Mouse (Mus musculus) lung, adult 18-20 months (tissue): ENCODE data around the gene Trim60.
"Not testable (repeated sequence)": the region's sequence is repeated elsewhere in the genome, so short reads cannot be mapped to it uniquely, and the experiment has no call there.

Source experiments
- DNase-seq, 2 experiments: peaks; one replicate each; pipeline ENCODE4 v3.0.0; 2022; ENCODE audit warnings: mixed read lengths in 2 of 2

The Trim60 gene

GRCm38 (mm10) chr8:65018423-65018822, at the start of gene Trim60, which contains the start of gene Trim61:
Gene Trim60, minus strand, starts transcription at chr8:65018584.
Gene Trim61, minus strand, starts transcription at chr8:65018523.
- no peak for DNase-seq

GRCm38 (mm10) chr8:65067694-65068472, 49.5 kb upstream of the Trim60 start:
- peak in 1 of 2 experiments; percentile 3 for DNase-seq

GRCm38 (mm10) chr8:65067031-65067430, 48.6 kb upstream of the Trim60 start:
- DNase-seq: no peak

GRCm38 (mm10) chr8:65065622-65066021, 47.2 kb upstream of the Trim60 start:
- DNase-seq: no peak

GRCm38 (mm10) chr8:65064071-65064470, 45.7 kb upstream of the Trim60 start:
- DNase-seq: no peak

GRCm38 (mm10) chr8:65062195-65062594, 43.8 kb upstream of the Trim60 start:
- no peak for DNase-seq

GRCm38 (mm10) chr8:65056722-65057121, 38.3 kb upstream of the Trim60 start:
- no peak for DNase-seq

- DNase-seq: no peak
These were observed 35.6 kb upstream of the Trim60 start for GRCm38 (mm10) chr8:65053968-65054367.

GRCm38 (mm10) chr8:65053554-65053953, 35.2 kb upstream of the Trim60 start:
- DNase-seq: no peak

- no peak for DNase-seq
These were observed 29.4 kb upstream of the Trim60 start for GRCm38 (mm10) chr8:65047801-65048200.

- DNase-seq: peak in 1 of 2 experiments; percentile 4
These were observed 28.8 kb upstream of the Trim60 start for GRCm38 (mm10) chr8:65047193-65047592.

- peak; percentile 3 to 5 for DNase-seq
These were observed 28.2 kb upstream of the Trim60 start for GRCm38 (mm10) chr8:65046565-65046964.

GRCm38 (mm10) chr8:65037117-65037533, 18.7 kb upstream of the Trim60 start, which contains the start of gene Apela:
Gene Apela, minus strand, starts transcription at chr8:65037336.
- DNase-seq: peak; percentile 43 to 61

GRCm38 (mm10) chr8:65034136-65034535, 15.8 kb upstream of the Trim60 start:
- DNase-seq: no peak

GRCm38 (mm10) chr8:65033056-65033455, 14.7 kb upstream of the Trim60 start:
- DNase-seq: no peak

- DNase-seq: no peak
These were observed 13.7 kb upstream of the Trim60 start for GRCm38 (mm10) chr8:65032107-65032506.

- DNase-seq: no peak
These were observed 12.5 kb upstream of the Trim60 start for GRCm38 (mm10) chr8:65030735-65031485.

- no peak for DNase-seq
These were observed 11.4 kb upstream of the Trim60 start for GRCm38 (mm10) chr8:65029776-65030175.

GRCm38 (mm10) chr8:65028959-65029686, 10.7 kb upstream of the Trim60 start:
- no peak for DNase-seq

GRCm38 (mm10) chr8:65022485-65022884, 4.1 kb upstream of the Trim60 start:
- DNase-seq: peak; percentile 32 to 56

- not testable (repeated sequence) for DNase-seq
These were observed 10.8 kb downstream of the Trim60 start for GRCm38 (mm10) chr8:65007616-65008015.

GRCm38 (mm10) chr8:64998806-64999365, 19.5 kb downstream of the Trim60 start:
- DNase-seq: no peak

- DNase-seq: no peak
These were observed 30.7 kb downstream of the Trim60 start, which contains the start of gene Trim75 for GRCm38 (mm10) chr8:64987731-64988130. Gene Trim75, minus strand, starts transcription at chr8:64987831.
